Mouse (Mus musculus) kidney, adult 2 months (tissue): ENCODE data around the gene Hnrnpul2.

Experiments used
- CTCF ChIP-seq: fragments of 200-500 bp; conservative IDR thresholded peaks from 2 replicates; pipeline ENCODE4 v1.5.1; 2011; ENCODE audit warnings: low read depth, mild to moderate bottlenecking, control low read depth, low read length, moderate library complexity, mixed read lengths; ENCODE audit not compliant: insufficient read depth, insufficient read length
- POLR2A ChIP-seq: fragments of 200-500 bp; IDR thresholded peaks from one replicate; pipeline ENCODE4 v1.6.1; 2011; ENCODE audit warnings: low read depth, low read length, control low read depth

GRCm38 (mm10) chr19:8806810-8807209 is 13.0 kb upstream of the Hnrnpul2 start:
- TF ChIP-seq CTCF (no peak), POLR2A (no peak)
